Mouse (Mus musculus) testis, adult 2 months (tissue): ENCODE results near the gene Serpinf2.

Source experiments
- CTCF ChIP-seq: fragments of 200-500 bp; IDR thresholded peaks from 2 replicates; pipeline ENCODE4 v1.5.1; 2012; ENCODE audit warnings: low read depth, mild to moderate bottlenecking, inconsistent platforms, low read length, moderate library complexity; ENCODE audit not compliant: control insufficient read depth, insufficient read depth, insufficient replicate concordance
- POLR2A ChIP-seq: fragments of 200-500 bp; IDR thresholded peaks from 2 replicates; pipeline ENCODE4 v1.6.1; 2012; ENCODE audit warnings: low read depth, mild to moderate bottlenecking, inconsistent platforms, low read length, moderate library complexity; ENCODE audit not compliant: control insufficient read depth

DNA sequence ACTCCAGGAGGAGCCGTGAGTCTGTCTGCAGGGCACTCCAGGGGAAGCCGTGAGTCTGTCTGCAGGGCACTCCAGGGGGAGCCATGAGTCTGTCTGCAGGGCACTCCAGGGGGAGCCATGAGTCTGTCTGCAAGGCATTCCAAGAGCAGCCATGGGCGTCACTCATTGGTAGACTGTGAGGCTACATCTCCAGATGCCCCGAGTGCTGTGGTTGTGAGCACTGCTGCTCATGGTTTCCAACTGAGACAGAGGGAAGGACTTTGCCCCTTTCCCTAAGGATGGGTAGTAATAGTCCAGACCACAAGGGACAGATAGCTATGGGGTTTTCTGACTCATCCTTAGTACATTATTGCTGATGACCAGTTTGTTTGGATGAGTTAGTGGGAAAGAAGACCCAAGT, 33.3 kb downstream of the Serpinf2 start:
- TF ChIP-seq CTCF, result no peak
- no peak for TF ChIP-seq POLR2A
